Mouse (Mus musculus) brain, adult 10 weeks (tissue): ENCODE measurements around the gene Ankrd23. TPM values are rescaled to one million over a fixed set of nuclear protein-coding genes. Genes with fewer than 3 reads are reported as not detected.

ENCODE experiments used
- polyA plus RNA-seq: library from polyadenylated mRNA; stranded (reverse); fragments of 350-450 nt; fragmentation: Illumina TruSeq; extraction: RNeasy Lipid Tissue Mini Kit (QIAGEN cat#74804); gene quantifications from one replicate; pipeline ENCODE4 v1.2.3, GENCODE M21; 2015; ENCODE audit warnings: low read depth, low replicate concordance

The Ankrd23 gene
- polyA plus RNA-seq: 6.4 TPM

GRCm38 (mm10) chr1:36536783-36537182 lies at the start of gene Ankrd23:
TSS of gene Ankrd23 (minus strand) at chr1:36536883.

DNA sequence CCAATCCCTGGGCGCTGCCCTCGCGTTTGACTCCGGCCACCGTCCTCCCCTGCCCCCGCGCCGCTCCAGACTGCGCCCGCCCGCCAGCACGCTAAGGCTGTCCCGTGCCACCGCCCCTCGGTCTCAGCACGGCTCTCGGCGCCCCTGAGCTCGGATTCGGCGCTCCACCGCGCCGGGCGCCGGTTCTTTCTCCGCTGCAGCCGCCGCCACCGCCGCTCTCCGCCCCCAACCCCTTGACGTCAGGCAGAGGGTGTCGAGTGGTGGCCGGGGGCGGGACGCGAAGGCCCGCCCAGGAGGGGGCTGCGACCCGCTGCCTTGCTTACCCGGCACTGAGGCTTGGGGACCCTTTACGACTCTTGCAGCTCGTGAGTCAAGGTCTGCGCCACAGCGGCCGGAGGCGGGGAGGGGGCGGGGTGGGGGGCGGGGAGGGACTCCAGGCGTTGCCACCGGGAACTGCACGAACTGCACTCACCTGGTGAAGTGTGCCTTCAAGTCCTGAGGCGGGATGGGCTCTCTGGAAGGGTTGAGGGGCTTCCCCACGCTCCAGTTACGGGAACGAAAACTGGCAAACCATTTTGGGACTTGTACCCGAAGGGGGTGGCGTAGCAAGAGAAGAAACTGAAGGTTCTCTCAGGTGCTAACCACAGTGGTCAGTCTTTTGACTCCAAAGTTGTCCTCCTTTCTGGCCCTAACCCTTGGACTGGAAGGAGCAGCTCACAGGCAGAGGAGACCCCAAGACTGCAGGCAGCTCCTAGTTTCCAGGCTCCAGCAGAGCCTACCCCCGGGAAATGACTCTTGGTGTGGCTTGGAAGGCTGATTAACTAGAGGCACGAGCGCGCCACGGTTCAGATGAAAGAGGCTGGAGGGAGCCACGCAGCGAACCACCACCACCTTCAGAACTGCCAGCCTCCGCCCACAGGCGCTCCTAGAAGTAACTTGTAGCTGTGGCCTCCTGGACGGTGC lies 21.6 kb upstream of the Ankrd23 start, which contains the start of gene Sema4c:
TSS of gene Sema4c (minus strand) at position 319 of the 963 bp plus-strand sequence.

GRCm38 (mm10) chr1:36546888-36547471 lies 10.3 kb upstream of the Ankrd23 start, which contains the start of gene Ankrd39:
TSS of gene Ankrd39 (minus strand) at chr1:36547445.

DNA sequence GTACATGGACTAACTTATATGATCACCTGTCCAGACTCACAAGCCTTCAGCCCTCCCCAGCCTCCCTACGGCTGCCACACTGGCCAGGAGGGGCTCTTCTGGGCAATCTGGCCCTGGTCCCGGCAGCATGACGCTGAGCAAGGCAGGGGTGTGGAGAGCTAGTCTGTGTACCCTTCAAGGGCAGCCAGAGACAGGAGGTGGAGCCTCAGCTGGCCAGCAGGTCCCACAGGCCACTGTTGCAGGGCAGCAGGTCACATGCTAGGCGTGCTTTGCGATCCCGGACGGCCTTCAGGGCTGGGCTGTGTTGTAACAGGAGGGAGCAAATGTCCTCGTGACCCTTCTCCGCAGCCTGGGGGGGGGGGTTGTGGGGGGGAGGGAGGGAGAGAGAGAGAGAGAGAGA lies 2.5 kb upstream of the Ankrd23 start, which contains the start of gene Gm42417:
TSS of gene Gm42417 (minus strand) at position 244 of the 400 bp plus-strand sequence.

GRCm38 (mm10) chr1:36511289-36512021 lies 25.2 kb downstream of the Ankrd23 start, which contains the start of gene Cnnm3:
TSS of gene Cnnm3 (plus strand) at chr1:36511867.

Other genes starting within 250 kb of the Ankrd23 start
- gene Arid5a, start 229.2 kb downstream of the Ankrd23 start, polyA plus RNA-seq: 10.4 TPM
- gene Kansl3, start 167.7 kb downstream of the Ankrd23 start, polyA plus RNA-seq: 52.7 TPM
- gene Fer1l5, start 164.6 kb downstream of the Ankrd23 start, polyA plus RNA-seq: not detected
- gene Lman2l, start 91.6 kb downstream of the Ankrd23 start, polyA plus RNA-seq: 31.0 TPM
- 5.3 TPM for gene Cnnm4, start 65.3 kb downstream of the Ankrd23 start, polyA plus RNA-seq
- gene Cnnm3, start 25.0 kb downstream of the Ankrd23 start, polyA plus RNA-seq: 14.0 TPM
- gene Gm42417, start 2.5 kb upstream of the Ankrd23 start, polyA plus RNA-seq: not detected
- 12.0 TPM for gene Ankrd39, start 10.6 kb upstream of the Ankrd23 start, polyA plus RNA-seq
- 8.6 TPM for gene Sema4c, start 21.5 kb upstream of the Ankrd23 start, polyA plus RNA-seq
- gene Fam178b, start 146.3 kb upstream of the Ankrd23 start, polyA plus RNA-seq: 1.7 TPM
- 1,011 TPM for gene Cox5b, start 154.6 kb upstream of the Ankrd23 start, polyA plus RNA-seq
- not detected for gene 4933424G06Rik, start 173.3 kb upstream of the Ankrd23 start, polyA plus RNA-seq
- gene Actr1b, start 177.5 kb upstream of the Ankrd23 start, polyA plus RNA-seq: 276 TPM
- gene Zap70, start 224.9 kb upstream of the Ankrd23 start, polyA plus RNA-seq: 2.6 TPM